Mouse (Mus musculus) cerebellum, adult 2 months (tissue): ENCODE data around the gene Srp68.

ENCODE experiments used
- CTCF ChIP-seq: fragments of 200-500 bp; IDR thresholded peaks from 2 replicates; pipeline ENCODE4 v1.5.1; 2011; ENCODE audit warnings: low read depth, mild to moderate bottlenecking, control low read depth, low read length, moderate library complexity, borderline replicate concordance; ENCODE audit not compliant: insufficient read depth
- POLR2A ChIP-seq: fragments of 200-500 bp; IDR thresholded peaks from 2 replicates; pipeline ENCODE4 v1.6.1; 2011; ENCODE audit warnings: low read length, control low read depth, borderline replicate concordance; ENCODE audit not compliant: insufficient read depth

- no peak for TF ChIP-seq POLR2A
- TF ChIP-seq CTCF = peak; percentile 88
Observed at GRCm38 (mm10) chr11:116318719-116319659, 45.0 kb upstream of the Srp68 start.
